20 mouse cellular contexts compared by ENCODE assay signal in genomic region chr7:55890731-55891130, GRCm38 (mm10). TPM values are rescaled to one million over a fixed set of nuclear protein-coding genes. Genes with fewer than 3 reads are reported as not detected.
A peak's percentile ranks its signal among the peaks of the same experiment; 100 is the strongest.
DNase-seq lines count a peak whose midpoint lies in the region.
"Had no signal": no experiment of that assay in that cellular context is flagged by ENCODE, and none has a peak within 500 bp of the region (broad histone marks: within the 10 kb centered on the region; RNA-seq: fewer than 3 reads in every experiment).

No protein-coding gene starts in this region.

- intact Hi-C loops in left cerebral cortex, postnatal 25 days (cut with DNase I): no loop called here
- intact Hi-C loops in left cerebral cortex, postnatal 4 days (cut with DNase I): no loop called here

- DNase-seq in layer of hippocampus, adult 11-12 months (ENCODE audit: low spot score): peak; percentile 43
- DNase-seq in layer of hippocampus, postnatal 10 days (ENCODE audit: low spot score in 2 of 2): no peak
- peak; percentile 36 to 70 for DNase-seq in left cerebral cortex, postnatal 25 days (ENCODE audit: low spot score in 2 of 2)
- DNase-seq in left cerebral cortex, postnatal 4 days: no peak
- DNase-seq in right cerebral cortex, adult 2 months (ENCODE audit: low spot score in 2 of 2): peak; percentile 26 to 48
- no peak for DNase-seq in right cerebral cortex, postnatal 4 days
- DNase-seq in c-Kit-positive CD71-positive TER-119-positive erythroid progenitor cells, embryonic 14.5 days (ENCODE audit: low spot score): no peak
- DNase-seq: adrenal gland, postnatal 10 days; cerebellum, adult 11-12 months; cerebellum, adult 9-11 months; heart, adult 2 months; heart, postnatal 4 days; kidney, adult 11 months; kidney, postnatal 14 days; liver, embryonic 13.5 days; lung, adult 18-20 months; right cerebral cortex, postnatal 14 days; spleen, adult 18-20 months; thymus, adult 18-20 months; thymus, postnatal 25 days had no signal

RNA-seq across cellular contexts. Expression of gene Cyfip1, which starts 49.2 kb away (rescaled TPM):
- total RNA-seq in layer of hippocampus, postnatal 10 days (2021): 100 to 1,000 TPM; 115 TPM
- total RNA-seq in left cerebral cortex, postnatal 25 days (2021): 10 to 100 TPM; 66.7 to 73.1 TPM
- 10 to 100 TPM; 63.4 to 69.0 TPM for total RNA-seq in left cerebral cortex, postnatal 4 days (2021)

Comparison
In these comparisons a context has a peak if more than half of its experiments do, and no peak if none do; other contexts are left out.
1. DNase-seq: peak in layer of hippocampus, adult 11-12 months (single experiment), left cerebral cortex, postnatal 25 days (2 of 2) and right cerebral cortex, adult 2 months (2 of 2); none in layer of hippocampus, postnatal 10 days (0 of 2), left cerebral cortex, postnatal 4 days (single experiment), right cerebral cortex, postnatal 4 days (single experiment) and c-Kit-positive CD71-positive TER-119-positive erythroid progenitor cells, embryonic 14.5 days (single experiment).